Mouse (Mus musculus): ENCODE measurements around the gene Ndufb10. TPM values are rescaled to one million over a fixed set of nuclear protein-coding genes. Genes with fewer than 3 reads are reported as not detected.

The Ndufb10 gene
- polyA plus RNA-seq, 1 experiment from 2014 or later = 221 TPM

DNA sequence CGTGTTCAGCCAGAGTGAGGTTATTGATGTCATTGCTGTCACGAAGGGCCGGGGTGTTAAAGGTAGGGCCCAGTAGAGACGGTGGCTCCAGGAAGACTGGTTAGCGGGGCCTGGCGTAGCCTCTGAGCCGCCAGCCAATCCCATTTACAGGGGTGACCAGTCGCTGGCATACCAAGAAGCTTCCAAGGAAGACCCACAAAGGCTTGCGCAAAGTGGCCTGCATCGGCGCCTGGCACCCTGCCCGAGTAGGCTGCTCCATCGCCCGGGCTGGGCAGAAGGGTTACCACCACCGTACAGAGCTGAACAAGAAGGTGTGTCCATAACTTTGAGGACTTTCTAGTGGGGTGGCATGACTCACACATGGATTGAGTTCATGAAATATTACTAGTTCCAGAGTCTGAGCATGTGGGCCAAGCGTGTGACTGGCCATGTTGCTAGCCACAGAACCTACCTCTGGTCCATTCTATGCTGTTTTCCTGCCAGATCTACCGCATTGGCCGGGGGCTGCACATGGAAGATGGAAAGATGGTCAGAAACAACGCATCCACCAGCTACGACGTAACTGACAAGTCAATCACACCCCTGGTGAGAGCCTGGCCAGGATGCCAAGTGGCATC, 9.3 kb upstream of the Ndufb10 start:
- Histone ChIP-seq H3K27ac (ENCODE audit: low read depth) (no peak overlapping the region), H3K4me3 (ENCODE audit: low read depth, low read length) (no peak overlapping the region), H3K4me2 (no peak overlapping the region), H3K27me3 (ENCODE audit: insufficient read depth, low read length) (no peaks in the 10 kb centered on the region), H3K9ac (no peak overlapping the region), H3K9me3 (ENCODE audit: low read depth, low read length) (no peaks in the 10 kb centered on the region), H3K36me3 (ENCODE audit: insufficient read depth) (no peaks in the 10 kb centered on the region), H3K4me1 (ENCODE audit: insufficient read depth) (peaks cover 11% of the 10 kb centered on the region)
- WGBS = 87% methylated on average over 21 of the region's 21 CpGs
- TF ChIP-seq CTCF (IDR thresholded peaks at IDR 0.05; ENCODE audit: low read depth) = no peak
- no peak for ATAC-seq (ENCODE audit: insufficient read depth)
- no peak for DNase-seq

DNA sequence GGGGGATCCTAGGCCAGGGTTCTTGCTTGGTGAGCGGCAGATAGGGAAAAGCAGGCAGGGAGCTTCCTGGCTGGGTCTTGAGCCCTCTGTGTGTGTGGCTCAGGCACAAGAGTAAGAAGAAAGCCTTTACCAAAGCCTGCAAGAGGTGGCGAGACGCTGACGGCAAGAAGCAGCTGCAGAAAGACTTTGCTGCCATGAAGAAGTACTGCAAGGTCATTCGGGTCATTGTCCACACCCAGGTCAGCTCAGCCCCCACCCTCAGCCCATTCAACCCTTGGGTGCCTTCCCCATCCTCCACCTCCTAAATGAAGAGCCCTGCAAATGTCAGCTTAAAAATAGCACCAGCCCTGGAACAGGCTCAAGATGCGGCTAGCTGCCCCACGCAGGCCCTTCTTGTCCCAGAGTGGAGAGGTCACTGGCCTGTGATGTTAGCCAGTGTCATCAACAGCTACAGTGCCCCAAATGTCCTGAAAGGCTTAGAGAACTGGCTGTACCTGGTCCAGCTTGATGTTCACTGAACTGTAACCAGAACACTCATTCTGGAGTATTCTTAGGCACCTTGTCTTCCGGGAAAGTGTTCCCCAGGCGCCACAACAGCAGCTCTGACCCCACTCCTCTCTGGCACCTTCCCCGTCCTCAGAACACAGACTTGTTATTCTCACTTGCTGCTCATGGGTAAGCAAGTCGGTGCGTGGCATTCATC, 8.1 kb upstream of the Ndufb10 start:
- no peak overlapping the region for H3K4me2 ChIP-seq
- no peaks in the 10 kb centered on the region for H3K27me3 ChIP-seq (ENCODE audit: insufficient read depth, low read length)
- H3K4me1 ChIP-seq (ENCODE audit: insufficient read depth) = peaks cover 10% of the 10 kb centered on the region
- no peak overlapping the region for H3K27ac ChIP-seq (ENCODE audit: low read depth)
- no peak for TF ChIP-seq CTCF (IDR thresholded peaks at IDR 0.05; ENCODE audit: low read depth)
- no peak overlapping the region for H3K4me3 ChIP-seq (ENCODE audit: low read depth, low read length)
- WGBS = 78% methylated on average over 12 of the region's 12 CpGs
- H3K9me3 ChIP-seq (ENCODE audit: low read depth, low read length) = no peaks in the 10 kb centered on the region
- H3K36me3 ChIP-seq (ENCODE audit: insufficient read depth) = no peaks in the 10 kb centered on the region
- no peak overlapping the region for H3K9ac ChIP-seq
- ATAC-seq (ENCODE audit: insufficient read depth) (no peak), DNase-seq (no peak)

DNA sequence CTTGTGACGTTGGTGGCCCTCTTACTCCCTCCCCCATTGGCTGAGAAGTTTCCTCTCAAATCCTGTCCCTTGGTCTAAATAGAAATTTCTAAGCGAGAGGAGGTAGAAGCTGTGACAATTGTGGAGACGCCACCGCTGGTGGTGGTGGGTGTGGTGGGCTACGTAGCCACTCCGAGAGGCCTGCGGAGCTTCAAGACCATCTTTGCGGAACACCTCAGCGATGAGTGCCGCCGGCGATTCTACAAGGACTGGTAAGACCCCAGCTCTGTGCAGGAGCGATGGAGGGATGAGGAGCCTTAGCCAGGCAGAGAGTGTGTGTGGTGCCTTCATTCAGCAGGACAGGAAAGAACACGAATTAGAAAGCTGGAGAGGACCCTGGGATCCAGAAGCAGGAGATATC, 6.5 kb upstream of the Ndufb10 start:
- no peak for DNase-seq
- Histone ChIP-seq H3K4me3 (ENCODE audit: low read depth, low read length) (no peak overlapping the region), H3K4me1 (ENCODE audit: insufficient read depth) (peaks cover under 1% of the 10 kb centered on the region), H3K36me3 (ENCODE audit: insufficient read depth) (no peaks in the 10 kb centered on the region), H3K4me2 (no peak overlapping the region), H3K27ac (ENCODE audit: low read depth) (no peak overlapping the region), H3K9ac (no peak overlapping the region), H3K9me3 (ENCODE audit: low read depth, low read length) (no peaks in the 10 kb centered on the region), H3K27me3 (ENCODE audit: insufficient read depth, low read length) (no peaks in the 10 kb centered on the region)
- 77% methylated on average over 14 of the region's 14 CpGs for WGBS
- ATAC-seq (ENCODE audit: insufficient read depth) = no peak
- TF ChIP-seq CTCF (IDR thresholded peaks at IDR 0.05; ENCODE audit: low read depth) = no peak

GRCm38 (mm10) chr17:24729067-24729466, 4.8 kb upstream of the Ndufb10 start:
- Histone ChIP-seq H3K4me2 (no peak overlapping the region), H3K36me3 (ENCODE audit: insufficient read depth) (no peaks in the 10 kb centered on the region), H3K4me1 (ENCODE audit: insufficient read depth) (no peaks in the 10 kb centered on the region), H3K27ac (ENCODE audit: low read depth) (no peak overlapping the region), H3K9ac (no peak overlapping the region), H3K27me3 (ENCODE audit: insufficient read depth, low read length) (no peaks in the 10 kb centered on the region), H3K9me3 (ENCODE audit: low read depth, low read length) (no peaks in the 10 kb centered on the region), H3K4me3 (ENCODE audit: low read depth, low read length) (no peak overlapping the region)
- DNase-seq = peak; percentile 62
- WGBS = 52% methylated on average over 6 of the region's 6 CpGs
- ATAC-seq (ENCODE audit: insufficient read depth) = no peak
- TF ChIP-seq CTCF (IDR thresholded peaks at IDR 0.05; ENCODE audit: low read depth) = no peak

GRCm38 (mm10) chr17:24728184-24728583, 3.9 kb upstream of the Ndufb10 start:
- Histone ChIP-seq H3K27me3 (ENCODE audit: insufficient read depth, low read length) (no peaks in the 10 kb centered on the region), H3K4me3 (ENCODE audit: low read depth, low read length) (no peak overlapping the region), H3K27ac (ENCODE audit: low read depth) (no peak overlapping the region), H3K4me2 (no peak overlapping the region), H3K4me1 (ENCODE audit: insufficient read depth) (0 out of 2 replicates have a peak, but pooled peaks cover 2% of the 10 kb centered on the region), H3K9me3 (ENCODE audit: low read depth, low read length) (no peaks in the 10 kb centered on the region), H3K36me3 (ENCODE audit: insufficient read depth) (no peaks in the 10 kb centered on the region), H3K9ac (no peak overlapping the region)
- WGBS = 58% methylated on average over 17 of the region's 17 CpGs
- TF ChIP-seq CTCF (IDR thresholded peaks at IDR 0.05; ENCODE audit: low read depth) = no peak
- ATAC-seq (ENCODE audit: insufficient read depth) = no peak
- DNase-seq = no peak

DNA sequence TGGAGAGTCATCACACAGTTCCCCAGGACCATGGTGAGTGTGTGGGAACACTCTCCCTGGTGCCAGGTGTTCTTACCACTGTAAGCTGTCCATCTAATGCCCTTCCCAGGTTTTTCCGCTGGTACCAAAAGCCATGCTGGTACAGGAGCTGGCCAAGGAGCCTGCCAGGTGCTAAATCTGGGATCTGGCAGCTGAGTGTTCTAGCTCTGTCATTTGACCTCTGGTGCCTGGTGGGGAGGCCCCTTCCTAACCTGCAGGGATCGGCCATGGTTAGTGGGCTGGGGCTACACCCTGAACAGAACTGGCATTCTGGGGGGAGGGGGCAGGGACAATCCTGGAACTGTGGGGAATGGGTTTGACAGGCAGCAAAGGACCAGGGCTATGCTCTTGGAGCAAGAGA, 3.3 kb upstream of the Ndufb10 start, which contains the start of gene Rpl3l:
Gene Rpl3l (plus strand): TSS at position 203 of the 400 bp plus-strand sequence.
- H3K27ac ChIP-seq (ENCODE audit: low read depth) = no peak within 1 kb of the TSS
- ATAC-seq (ENCODE audit: insufficient read depth) (no peak), DNase-seq (no peak)
- 69% methylated on average over 2 of the region's 2 CpGs for WGBS
- H3K9ac ChIP-seq = no peak within 1 kb of the TSS
- H3K4me3 ChIP-seq (ENCODE audit: low read depth, low read length) = no peak within 1 kb of the TSS
- peaks cover 2% of the 10 kb centered on the region for H3K36me3 ChIP-seq (ENCODE audit: insufficient read depth)
- no peaks in the 10 kb centered on the region for H3K27me3 ChIP-seq (ENCODE audit: insufficient read depth, low read length)
- H3K9me3 ChIP-seq (ENCODE audit: low read depth, low read length) = no peaks in the 10 kb centered on the region
- 0 out of 2 replicates have a peak, but pooled peaks cover 2% of the 10 kb centered on the region for H3K4me1 ChIP-seq (ENCODE audit: insufficient read depth)
- no peak for TF ChIP-seq CTCF (IDR thresholded peaks at IDR 0.05; ENCODE audit: low read depth)
- no peak within 1 kb of the TSS for H3K4me2 ChIP-seq

DNA sequence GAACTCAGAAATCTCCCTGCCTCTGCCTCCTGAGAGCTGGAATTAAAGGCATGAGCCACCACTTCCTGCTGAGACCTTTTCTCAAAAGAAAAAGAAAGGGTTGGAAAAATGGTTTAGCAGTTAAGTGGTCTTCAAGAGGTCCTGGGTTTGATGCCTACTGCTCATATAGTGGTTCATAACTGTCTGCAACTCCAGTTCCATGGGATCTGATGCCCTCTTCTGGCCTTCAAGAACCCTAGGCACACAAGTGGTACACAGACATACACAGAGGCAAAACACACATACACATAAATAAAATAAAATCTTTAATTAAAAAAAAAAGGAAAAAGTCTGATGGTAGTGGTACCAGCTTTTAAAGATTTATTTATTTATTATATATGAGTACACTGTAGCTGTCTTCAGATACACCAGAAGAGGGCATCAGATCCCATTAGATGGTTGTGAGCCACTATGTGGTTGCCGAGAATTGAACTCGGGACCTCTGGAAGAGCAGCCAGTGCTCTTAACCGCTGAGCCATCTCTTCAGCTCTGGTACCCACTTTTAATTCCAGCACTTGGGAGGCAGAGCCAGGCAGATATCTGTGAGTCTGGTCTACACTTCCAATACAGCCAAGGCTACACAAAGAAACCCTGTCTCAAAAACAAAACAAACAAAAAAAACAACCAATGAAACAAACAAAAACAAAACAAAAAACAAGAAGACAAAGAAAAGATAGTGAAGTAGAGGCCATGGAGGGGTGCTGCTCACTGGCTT, 1.5 kb upstream of the Ndufb10 start:
- ATAC-seq (ENCODE audit: insufficient read depth) = no peak
- no peaks in the 10 kb centered on the region for H3K27me3 ChIP-seq (ENCODE audit: insufficient read depth, low read length)
- no peak overlapping the region for H3K4me3 ChIP-seq (ENCODE audit: low read depth, low read length)
- H3K9me3 ChIP-seq (ENCODE audit: low read depth, low read length) = no peaks in the 10 kb centered on the region
- peaks cover 19% of the 10 kb centered on the region for H3K36me3 ChIP-seq (ENCODE audit: insufficient read depth)
- DNase-seq = no peak
- TF ChIP-seq CTCF (IDR thresholded peaks at IDR 0.05; ENCODE audit: low read depth) = no peak
- H3K27ac ChIP-seq (ENCODE audit: low read depth) = no peak overlapping the region
- H3K4me2 ChIP-seq = no peak overlapping the region
- no peak overlapping the region for H3K9ac ChIP-seq
- 0 out of 2 replicates have a peak, but pooled peaks cover 5% of the 10 kb centered on the region for H3K4me1 ChIP-seq (ENCODE audit: insufficient read depth)
- 71% methylated on average over 3 of the region's 3 CpGs for WGBS

Data from lung, embryonic 14.5 days (tissue).